Mouse (Mus musculus): ENCODE results near the gene Tbc1d1. TPM values are rescaled to one million over a fixed set of nuclear protein-coding genes. Genes with fewer than 3 reads are reported as not detected.

The Tbc1d1 gene
- polyA plus RNA-seq, 1 experiment from 2014 or later, result 21.2 TPM

DNA sequence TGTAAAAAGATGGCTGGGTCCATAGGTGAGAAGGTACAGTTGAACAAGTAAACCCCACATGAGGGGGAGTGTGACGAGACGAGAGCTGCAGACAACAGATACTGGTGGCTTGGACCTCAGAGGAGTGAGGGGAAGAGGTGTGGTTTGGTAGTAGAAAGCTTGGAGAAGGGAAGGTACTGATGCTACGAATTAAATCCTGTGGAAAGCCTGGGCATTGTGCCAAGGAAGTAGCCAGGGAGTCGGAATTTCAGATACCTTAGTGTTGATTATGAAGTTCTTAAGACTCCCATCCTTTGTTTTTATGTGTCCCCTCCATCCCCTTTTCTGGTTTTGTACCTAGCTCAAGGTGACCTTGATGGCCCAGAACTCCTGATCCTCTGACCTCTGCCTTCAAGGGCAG, 124.5 kb downstream of the Tbc1d1 start:
- 93% methylated on average over 4 of the region's 4 CpGs for WGBS
- H3K4me3 ChIP-seq, result no peak overlapping the region
- peaks cover 71% of the 10 kb centered on the region for H3K36me3 ChIP-seq
- H3K27me3 ChIP-seq (ENCODE audit: insufficient read depth, poor library complexity, severe bottlenecking), result no peaks in the 10 kb centered on the region
- H3K27ac ChIP-seq, result no peak overlapping the region
- H3K4me1 ChIP-seq (replicated peaks), result no peaks in the 10 kb centered on the region
- H3K9me3 ChIP-seq, result no peaks in the 10 kb centered on the region
- no peak for DNase-seq (ENCODE audit: low spot score)

DNA sequence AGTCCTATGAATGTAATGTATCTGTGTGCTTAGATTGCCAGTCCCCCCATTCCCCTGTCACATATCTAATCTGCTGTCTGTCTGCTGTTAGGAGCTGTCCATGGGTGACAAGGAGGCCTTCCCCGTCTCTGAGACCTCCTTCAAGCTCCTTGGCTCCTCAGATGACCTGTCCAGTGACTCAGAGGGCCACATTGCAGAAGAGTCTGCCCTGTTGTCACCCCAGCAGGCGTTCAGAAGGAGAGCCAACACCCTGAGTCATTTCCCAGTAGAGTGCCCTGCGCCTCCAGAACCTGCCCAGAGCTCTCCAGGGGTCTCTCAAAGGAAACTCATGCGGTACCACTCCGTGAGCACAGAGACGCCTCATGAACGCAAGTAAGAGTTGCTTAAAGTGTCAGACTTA, 125.6 kb downstream of the Tbc1d1 start:
- H3K4me3 ChIP-seq, result no peak overlapping the region
- H3K4me1 ChIP-seq (replicated peaks), result no peaks in the 10 kb centered on the region
- no peak for DNase-seq (ENCODE audit: low spot score)
- WGBS, result 93% methylated on average over 7 of the region's 7 CpGs
- H3K9me3 ChIP-seq, result no peaks in the 10 kb centered on the region
- H3K27me3 ChIP-seq (ENCODE audit: insufficient read depth, poor library complexity, severe bottlenecking), result no peaks in the 10 kb centered on the region
- no peak overlapping the region for H3K27ac ChIP-seq
- H3K36me3 ChIP-seq, result peaks cover 77% of the 10 kb centered on the region

DNA sequence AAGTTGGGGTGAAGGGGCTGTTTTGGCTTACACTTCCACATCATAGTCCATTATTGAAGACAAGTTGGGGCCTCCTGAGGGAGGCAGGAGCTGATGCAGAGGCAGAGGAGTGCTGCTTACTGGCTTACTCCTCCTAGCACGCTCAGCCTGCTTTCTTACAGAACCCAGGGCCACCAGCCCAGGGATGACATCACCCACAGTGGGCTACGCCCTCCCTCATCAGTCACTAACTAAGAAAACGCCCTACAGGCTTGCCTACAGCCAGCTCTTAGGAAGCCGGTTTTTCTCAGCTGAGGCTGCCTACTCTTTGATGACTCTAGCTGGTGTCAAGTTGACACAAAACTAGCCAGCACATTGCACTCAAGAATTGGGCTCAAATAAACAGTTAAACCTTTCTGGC, 126.5 kb downstream of the Tbc1d1 start:
- H3K27me3 ChIP-seq (ENCODE audit: insufficient read depth, poor library complexity, severe bottlenecking), result no peaks in the 10 kb centered on the region
- no peaks in the 10 kb centered on the region for H3K4me1 ChIP-seq (replicated peaks)
- peaks cover 81% of the 10 kb centered on the region for H3K36me3 ChIP-seq
- H3K27ac ChIP-seq, result no peak overlapping the region
- H3K9me3 ChIP-seq, result no peaks in the 10 kb centered on the region
- H3K4me3 ChIP-seq, result no peak overlapping the region
- 79% methylated on average over 4 of the region's 4 CpGs for WGBS
- no peak for DNase-seq (ENCODE audit: low spot score)

DNA sequence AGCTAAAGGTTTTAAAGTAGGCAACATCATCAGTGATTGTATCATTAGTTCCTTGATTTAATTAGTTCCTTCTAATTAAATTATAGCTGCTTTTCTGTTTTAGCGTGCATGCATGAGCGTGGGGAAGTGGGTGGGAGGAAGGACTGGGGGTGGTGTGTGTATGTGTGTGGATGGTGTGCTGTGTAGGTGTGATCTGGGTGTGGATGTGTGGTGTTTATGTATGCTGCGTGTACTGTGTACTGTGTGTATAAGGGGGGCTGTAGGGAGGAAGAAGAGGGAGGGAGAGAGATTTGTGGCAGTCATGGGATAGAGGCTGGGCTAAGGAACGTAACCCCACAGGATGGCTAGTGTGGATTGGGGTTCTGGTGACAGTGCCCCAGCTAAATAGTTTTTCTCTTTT, 129.2 kb downstream of the Tbc1d1 start:
- Histone ChIP-seq H3K36me3 (peaks cover 64% of the 10 kb centered on the region), H3K4me3 (no peak overlapping the region), H3K4me1 (replicated peaks) (0 out of 2 replicates have a peak, but pooled peaks cover 3% of the 10 kb centered on the region), H3K9me3 (no peaks in the 10 kb centered on the region), H3K27me3 (ENCODE audit: insufficient read depth, poor library complexity, severe bottlenecking) (no peaks in the 10 kb centered on the region), H3K27ac (no peak overlapping the region)
- DNase-seq (ENCODE audit: low spot score), result no peak
- WGBS, result 93% methylated on average over 4 of the region's 4 CpGs

DNA sequence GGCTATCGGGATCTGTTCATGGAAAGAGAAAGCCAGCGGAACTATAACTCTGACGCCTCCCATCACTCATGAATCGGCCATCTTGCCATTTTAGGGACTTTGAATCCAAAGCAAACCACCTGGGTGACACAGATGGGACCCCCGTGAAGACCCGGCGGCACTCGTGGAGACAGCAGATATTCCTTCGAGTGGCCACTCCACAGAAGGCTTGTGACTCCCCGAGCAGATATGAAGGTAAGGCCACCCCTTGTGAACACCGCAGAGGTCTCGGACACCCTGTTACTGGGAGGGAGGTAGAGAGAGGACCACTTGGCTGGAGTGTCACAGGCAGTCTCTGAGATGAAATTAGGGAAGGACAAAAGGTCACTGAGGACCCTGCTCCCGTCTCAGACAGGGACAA, 129.7 kb downstream of the Tbc1d1 start:
- DNase-seq (ENCODE audit: low spot score), result no peak
- no peaks in the 10 kb centered on the region for H3K9me3 ChIP-seq
- H3K4me1 ChIP-seq (replicated peaks), result 0 out of 2 replicates have a peak, but pooled peaks cover 3% of the 10 kb centered on the region
- H3K27ac ChIP-seq, result no peak overlapping the region
- WGBS, result 90% methylated on average over 13 of the region's 13 CpGs
- peaks cover 60% of the 10 kb centered on the region for H3K36me3 ChIP-seq
- no peaks in the 10 kb centered on the region for H3K27me3 ChIP-seq (ENCODE audit: insufficient read depth, poor library complexity, severe bottlenecking)
- H3K4me3 ChIP-seq, result no peak overlapping the region

DNA sequence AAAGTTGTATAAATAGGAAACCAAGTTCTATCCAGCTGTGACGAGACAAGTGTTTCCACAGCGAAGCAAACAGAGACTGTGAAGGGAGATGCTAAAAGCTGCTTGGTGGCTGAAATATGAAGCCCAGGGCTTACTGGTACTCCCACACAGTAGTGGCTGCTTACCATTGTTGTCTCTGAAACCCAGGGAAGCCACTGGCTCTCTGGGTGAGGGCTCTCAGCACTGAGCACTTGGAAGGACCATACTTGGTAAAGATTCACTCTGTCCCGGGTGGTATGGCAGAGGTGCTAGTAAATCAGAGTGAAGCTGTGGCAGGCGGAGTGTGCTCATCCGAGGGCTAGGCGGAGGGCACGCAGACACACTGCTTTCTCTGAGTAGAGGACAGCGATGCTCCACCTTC, 131.2 kb downstream of the Tbc1d1 start:
- no peaks in the 10 kb centered on the region for H3K9me3 ChIP-seq
- DNase-seq (ENCODE audit: low spot score), result no peak
- no peak overlapping the region for H3K4me3 ChIP-seq
- no peak overlapping the region for H3K27ac ChIP-seq
- H3K4me1 ChIP-seq (replicated peaks), result 0 out of 2 replicates have a peak, but pooled peaks cover 3% of the 10 kb centered on the region
- H3K36me3 ChIP-seq, result peaks cover 46% of the 10 kb centered on the region
- 89% methylated on average over 8 of the region's 8 CpGs for WGBS
- H3K27me3 ChIP-seq (ENCODE audit: insufficient read depth, poor library complexity, severe bottlenecking), result no peaks in the 10 kb centered on the region

DNA sequence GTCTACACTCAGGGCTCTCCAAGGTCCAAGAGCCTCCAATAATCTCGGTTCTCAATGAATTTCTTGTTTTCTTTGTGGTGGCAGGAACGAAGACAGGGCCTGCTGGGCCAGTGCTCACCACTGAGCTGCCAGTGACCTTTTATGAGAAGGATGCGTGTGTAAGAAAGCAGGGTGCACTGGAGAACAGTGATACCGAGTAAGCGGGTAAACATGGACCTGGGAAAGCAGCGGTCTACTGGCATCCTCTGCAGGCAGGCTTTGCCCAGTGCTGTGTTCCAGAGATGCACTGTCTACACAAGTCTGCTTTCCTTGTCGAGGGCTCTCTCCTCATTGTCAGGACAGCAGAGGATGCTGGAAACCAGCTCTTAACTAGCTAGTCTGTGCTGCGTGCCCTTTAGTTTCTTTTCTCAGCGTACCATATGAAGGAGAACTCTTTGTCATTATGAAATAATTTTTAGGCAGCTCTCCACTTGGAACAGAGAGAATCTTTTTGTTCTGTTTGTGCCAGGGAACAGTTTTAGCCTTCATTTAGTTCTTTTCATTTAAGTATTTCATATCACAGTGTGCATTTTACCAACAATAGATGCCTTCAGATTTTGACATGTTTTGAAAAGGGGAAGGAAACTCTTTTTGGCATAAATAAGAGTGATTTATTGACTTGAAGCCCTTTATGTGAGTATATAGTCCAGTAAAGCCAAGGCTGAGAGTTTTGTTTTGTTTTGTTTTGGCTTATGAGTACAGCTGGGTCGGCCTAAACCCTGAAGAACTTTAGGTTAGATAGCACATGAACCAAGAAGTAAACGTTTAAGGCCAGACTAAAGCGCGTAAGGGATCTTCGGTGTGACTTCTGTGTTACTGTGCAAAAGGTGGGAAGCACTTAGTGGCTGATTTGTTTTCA, 132.2 kb downstream of the Tbc1d1 start:
- no peak for DNase-seq (ENCODE audit: low spot score)
- no peaks in the 10 kb centered on the region for H3K27me3 ChIP-seq (ENCODE audit: insufficient read depth, poor library complexity, severe bottlenecking)
- H3K36me3 ChIP-seq, result peaks cover 39% of the 10 kb centered on the region
- 0 out of 2 replicates have a peak, but pooled peaks cover 3% of the 10 kb centered on the region for H3K4me1 ChIP-seq (replicated peaks)
- WGBS, result 92% methylated on average over 14 of the region's 14 CpGs
- no peak overlapping the region for H3K27ac ChIP-seq
- H3K9me3 ChIP-seq, result no peaks in the 10 kb centered on the region
- no peak overlapping the region for H3K4me3 ChIP-seq

DNA sequence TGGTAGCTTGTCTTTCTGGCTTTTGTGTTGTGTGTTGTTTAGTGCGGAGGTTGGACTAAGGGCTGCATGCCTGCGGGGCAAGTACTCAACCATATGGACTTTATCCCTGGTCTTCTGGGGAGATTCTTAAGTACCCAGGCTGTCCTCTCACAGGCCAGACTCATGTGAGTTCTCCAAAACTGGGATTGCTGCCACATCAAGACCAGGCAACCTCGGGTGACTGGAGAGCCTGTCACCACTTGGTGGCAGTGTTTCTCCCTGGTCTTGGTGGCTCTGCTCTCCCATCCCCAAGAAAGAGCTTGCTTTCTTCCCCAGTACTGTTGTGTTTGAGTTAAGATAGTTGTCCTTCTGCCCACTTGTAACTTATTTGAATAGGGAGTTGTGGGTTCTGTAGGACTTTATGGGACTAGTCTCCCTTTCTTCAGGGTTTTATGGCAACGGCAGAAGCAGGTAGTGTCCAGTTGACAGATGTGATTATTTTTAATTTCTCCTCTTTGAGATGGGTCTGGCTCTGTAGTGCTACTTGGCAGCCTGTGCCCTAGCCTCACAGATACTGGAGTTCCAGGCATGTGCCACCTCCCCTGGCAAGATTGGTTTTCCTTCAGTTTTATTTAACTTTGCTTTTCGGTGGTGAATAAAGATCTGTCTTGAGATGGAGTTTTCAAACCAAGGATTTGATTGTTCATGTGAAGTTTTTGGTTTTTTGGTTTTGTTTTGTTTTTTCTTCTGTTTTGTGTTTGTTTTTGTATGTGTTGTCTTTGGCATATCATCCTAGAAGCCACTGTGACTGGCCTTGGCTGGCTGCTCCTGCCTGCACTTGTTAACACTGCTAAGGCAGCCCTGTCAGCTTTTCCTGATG, 133.3 kb downstream of the Tbc1d1 start:
- Histone ChIP-seq H3K4me3 (no peak overlapping the region), H3K36me3 (peaks cover 41% of the 10 kb centered on the region), H3K9me3 (no peaks in the 10 kb centered on the region), H3K27ac (peak overlapping the region; percentile 56; the same call in 1 of the 2 replicates), H3K4me1 (replicated peaks) (0 out of 2 replicates have a peak, but pooled peaks cover 3% of the 10 kb centered on the region), H3K27me3 (ENCODE audit: insufficient read depth, poor library complexity, severe bottlenecking) (no peaks in the 10 kb centered on the region)
- WGBS, result 68% methylated on average over 5 of the region's 5 CpGs
- DNase-seq (ENCODE audit: low spot score), result peak; percentile 65

DNA sequence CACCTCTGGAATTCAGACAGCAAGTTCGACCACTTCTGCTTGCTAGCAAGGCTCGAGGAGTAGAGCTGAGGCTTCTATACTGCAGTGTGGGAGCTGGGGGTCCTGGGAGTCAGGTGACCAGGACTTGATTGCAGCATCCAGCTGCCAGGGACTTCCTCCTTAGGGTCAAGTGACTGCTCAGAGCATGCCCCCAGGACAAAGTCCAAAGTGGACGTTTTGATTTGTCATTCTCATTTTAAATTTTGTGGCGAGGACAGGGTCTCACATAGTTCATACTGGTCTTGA, 133.9 kb downstream of the Tbc1d1 start:
- no peaks in the 10 kb centered on the region for H3K9me3 ChIP-seq
- 64% methylated on average over 4 of the region's 4 CpGs for WGBS
- 0 out of 2 replicates have a peak, but pooled peaks cover 3% of the 10 kb centered on the region for H3K4me1 ChIP-seq (replicated peaks)
- H3K27ac ChIP-seq, result peak overlapping the region; percentile 56
- no peak overlapping the region for H3K4me3 ChIP-seq
- DNase-seq (ENCODE audit: low spot score), result no peak
- no peaks in the 10 kb centered on the region for H3K27me3 ChIP-seq (ENCODE audit: insufficient read depth, poor library complexity, severe bottlenecking)
- H3K36me3 ChIP-seq, result peaks cover 46% of the 10 kb centered on the region

DNA sequence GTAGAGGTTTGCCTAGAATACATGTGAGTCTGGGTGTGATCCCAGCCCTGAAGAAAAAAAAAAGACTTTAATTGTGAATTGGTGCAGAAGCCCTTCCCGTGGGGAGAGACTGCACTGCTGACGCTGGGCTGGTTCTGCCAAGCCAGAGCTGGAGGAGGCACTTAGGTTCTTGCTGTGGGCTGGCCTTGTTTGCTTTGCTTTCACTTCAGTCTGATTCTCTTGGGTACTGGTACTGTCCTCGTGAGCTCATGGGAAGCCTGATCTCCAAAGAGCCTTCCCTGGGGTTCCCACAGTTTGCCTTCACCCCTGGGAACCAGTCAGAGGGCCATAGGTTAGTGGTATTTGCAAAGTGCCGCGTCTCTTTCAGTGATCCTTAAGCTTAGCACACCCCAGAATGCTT, 135.6 kb downstream of the Tbc1d1 start:
- Histone ChIP-seq H3K9me3 (no peaks in the 10 kb centered on the region), H3K36me3 (peaks cover 49% of the 10 kb centered on the region), H3K4me3 (no peak overlapping the region), H3K27me3 (ENCODE audit: insufficient read depth, poor library complexity, severe bottlenecking) (no peaks in the 10 kb centered on the region), H3K27ac (no peak overlapping the region), H3K4me1 (replicated peaks) (0 out of 2 replicates have a peak, but pooled peaks cover 6% of the 10 kb centered on the region)
- no peak for DNase-seq (ENCODE audit: low spot score)
- 80% methylated on average over 5 of the region's 5 CpGs for WGBS

DNA sequence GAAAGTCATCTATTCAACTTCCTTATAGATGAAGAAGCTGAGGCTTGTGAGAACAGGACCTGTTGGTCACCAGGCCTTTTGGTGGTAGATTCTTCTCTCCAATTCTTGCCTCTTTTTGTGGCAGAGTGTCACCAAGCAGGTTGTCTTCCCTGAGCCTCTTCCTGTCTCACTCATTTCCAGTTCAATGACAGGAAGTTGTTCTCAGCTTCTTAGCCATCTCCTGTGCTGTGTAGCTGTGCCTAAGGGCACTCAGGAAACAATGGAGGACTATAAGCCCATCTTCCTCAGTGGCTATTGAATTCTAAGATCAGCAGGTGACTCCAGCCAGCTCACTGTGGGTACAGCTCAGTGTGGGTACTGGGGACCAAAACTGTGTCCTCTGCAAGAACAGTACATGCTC, 139.5 kb downstream of the Tbc1d1 start:
- Histone ChIP-seq H3K27ac (no peak overlapping the region), H3K9me3 (no peaks in the 10 kb centered on the region), H3K27me3 (ENCODE audit: insufficient read depth, poor library complexity, severe bottlenecking) (no peaks in the 10 kb centered on the region), H3K36me3 (peaks cover 32% of the 10 kb centered on the region), H3K4me3 (no peak overlapping the region), H3K4me1 (replicated peaks) (peaks cover 40% of the 10 kb centered on the region)
- DNase-seq (ENCODE audit: low spot score), result no peak

DNA sequence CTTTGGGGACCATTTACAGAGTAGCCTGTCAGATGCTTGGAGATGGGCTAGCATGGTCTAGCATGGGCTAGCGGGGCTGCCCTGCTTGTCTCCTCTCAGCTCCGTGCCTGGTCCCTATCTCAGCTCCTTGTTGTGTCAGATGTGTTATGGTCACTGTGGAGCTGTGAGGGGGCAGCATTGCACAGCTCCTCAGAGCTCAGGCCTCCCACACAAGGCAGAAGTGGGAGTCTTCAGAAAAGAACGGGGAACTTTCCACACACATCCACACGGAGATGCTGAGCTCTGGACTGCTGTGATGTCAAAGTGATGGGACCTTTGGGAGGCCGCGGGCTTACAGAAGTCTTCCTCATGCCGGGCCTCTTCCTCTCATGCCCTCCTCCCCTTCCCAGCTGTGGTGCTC, 140.2 kb downstream of the Tbc1d1 start:
- no peak for DNase-seq (ENCODE audit: low spot score)
- H3K36me3 ChIP-seq, result peaks cover 32% of the 10 kb centered on the region
- no peaks in the 10 kb centered on the region for H3K9me3 ChIP-seq
- H3K4me3 ChIP-seq, result no peak overlapping the region
- H3K27ac ChIP-seq, result peak overlapping the region; percentile 59; the same call in 1 of the 2 replicates
- H3K27me3 ChIP-seq (ENCODE audit: insufficient read depth, poor library complexity, severe bottlenecking), result no peaks in the 10 kb centered on the region
- WGBS, result 86% methylated on average over 7 of the region's 7 CpGs
- peaks cover 47% of the 10 kb centered on the region for H3K4me1 ChIP-seq (replicated peaks)

DNA sequence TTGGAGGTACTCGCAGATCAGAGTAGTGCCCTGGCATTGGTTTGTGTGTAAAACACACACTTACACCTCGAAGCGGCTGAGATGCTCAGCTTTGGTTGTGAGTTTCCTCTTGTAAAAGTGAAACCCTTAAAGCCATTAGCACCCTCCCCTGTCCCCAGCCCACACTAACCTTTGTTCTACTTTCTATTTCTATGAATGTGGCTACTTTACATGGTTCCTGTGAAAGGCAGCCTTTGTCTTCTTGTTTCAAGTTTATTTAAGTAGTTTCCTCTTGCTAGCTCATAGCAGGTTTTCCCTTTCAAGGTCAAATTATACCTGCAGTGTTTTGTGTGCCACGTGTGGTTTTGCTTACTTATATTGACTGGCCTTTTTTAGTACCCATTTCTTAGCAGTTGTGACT, 141.0 kb downstream of the Tbc1d1 start:
- no peaks in the 10 kb centered on the region for H3K9me3 ChIP-seq
- no peak overlapping the region for H3K4me3 ChIP-seq
- H3K4me1 ChIP-seq (replicated peaks), result peaks cover 55% of the 10 kb centered on the region
- H3K27ac ChIP-seq, result 0 out of 2 replicates have a peak overlapping the region, but pooled peaks have one; percentile 59
- H3K27me3 ChIP-seq (ENCODE audit: insufficient read depth, poor library complexity, severe bottlenecking), result no peaks in the 10 kb centered on the region
- H3K36me3 ChIP-seq, result peaks cover 37% of the 10 kb centered on the region
- 86% methylated on average over 4 of the region's 4 CpGs for WGBS
- no peak for DNase-seq (ENCODE audit: low spot score)

Data from hindbrain, embryonic 10.5 days (tissue).